Mouse (Mus musculus) hindbrain, embryonic 12.5 days (tissue): ENCODE data around the gene Cadm1. TPM values are rescaled to one million over a fixed set of nuclear protein-coding genes. Genes with fewer than 3 reads are reported as not detected.

ENCODE experiments used
- ATAC-seq: fragments of 200-750 bp; cut with Nextera tagmentation; 2 replicates; pipeline ENCODE4 v1.8.0; 2017; ENCODE audit warnings: moderate TSS enrichment; ENCODE audit not compliant: low FRiP score
- H3K27ac ChIP-seq: fragments of 300-500 bp; sonication (generic); 2 replicates; pipeline ENCODE4 v1.5.1; 2016; ENCODE audit warnings: mild to moderate bottlenecking
- H3K27me3 ChIP-seq: fragments of 300-500 bp; sonication (generic); 2 replicates; pipeline ENCODE4 v1.6.1; 2016; ENCODE audit warnings: mild to moderate bottlenecking
- H3K36me3 ChIP-seq: fragments of 300-500 bp; sonication (generic); 2 replicates; pipeline ENCODE4 v1.6.1; 2016; ENCODE audit warnings: mild to moderate bottlenecking
- H3K4me1 ChIP-seq: fragments of 300-500 bp; sonication (generic); 2 replicates; pipeline ENCODE4 v1.6.1; 2016
- H3K4me2 ChIP-seq: fragments of 300-500 bp; sonication (generic); replicated peaks from 2 replicates; pipeline ENCODE4 v1.6.1; 2016; ENCODE audit warnings: mild to moderate bottlenecking
- H3K4me3 ChIP-seq: fragments of 300-500 bp; sonication (generic); 2 replicates; pipeline ENCODE4 v1.5.1; 2016; ENCODE audit warnings: mild to moderate bottlenecking
- H3K9ac ChIP-seq: fragments of 300-500 bp; sonication (generic); 2 replicates; pipeline ENCODE4 v1.6.1; 2016; ENCODE audit warnings: mild to moderate bottlenecking, moderate library complexity
- H3K9me3 ChIP-seq: fragments of 300-500 bp; sonication (generic); replicated peaks from 2 replicates; pipeline ENCODE4 v1.6.1; 2016; ENCODE audit warnings: mild to moderate bottlenecking
- WGBS: fragments of 180-500 bp; shearing (Covaris S2); methylation state at CpG from one replicate; pipeline ENCODE4 v1.1.7; 2016; 5-methylcytosine and 5-hydroxymethylcytosine counted together
- polyA plus RNA-seq: library from polyadenylated mRNA; unstranded; fragments of >200 nt; fragmentation: Nextera tagmentation; extraction: Ambion mirVana; gene quantifications from 2 replicates; pipeline ENCODE4 v1.2.1, GENCODE M21; 2016

Cadm1 gene
- polyA plus RNA-seq, 1 experiment from 2014 or later: 120 TPM

DNA sequence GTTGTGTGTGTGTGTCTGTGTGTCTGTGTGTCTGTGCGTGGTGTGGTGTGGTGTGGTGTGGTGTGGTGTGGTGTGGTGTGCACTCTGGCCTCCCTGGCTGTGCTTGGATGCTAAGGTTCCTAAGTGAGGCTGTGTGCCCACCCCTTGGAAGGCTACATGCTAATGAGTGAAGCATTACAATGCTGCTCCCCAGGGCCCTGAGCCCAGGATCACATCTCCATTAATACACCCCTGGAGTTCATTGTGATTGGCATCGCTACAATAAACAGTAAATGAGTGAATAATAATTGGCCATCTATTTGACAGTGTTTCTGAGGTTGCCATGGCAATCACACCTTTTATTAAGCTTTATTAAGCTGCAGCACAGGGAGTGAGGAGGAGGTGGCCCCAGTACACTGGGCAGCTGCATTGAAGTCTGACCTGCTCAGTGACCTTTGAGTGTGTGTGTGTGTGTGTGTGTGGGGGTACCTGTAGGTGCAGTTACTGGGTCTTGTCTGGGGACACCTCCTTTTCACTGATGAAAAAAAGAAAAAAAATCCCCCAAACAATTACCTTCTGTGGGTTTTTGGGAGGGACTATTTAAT, 374.5 kb downstream of the Cadm1 start:
- no peak overlapping the region for H3K4me2 ChIP-seq
- WGBS: 34% methylated on average over 2 of the region's 2 CpGs
- H3K36me3 ChIP-seq: no peaks in the 10 kb centered on the region
- peak; percentile 71 for ATAC-seq
- H3K4me1 ChIP-seq: peaks cover 35% of the 10 kb centered on the region
- H3K27me3 ChIP-seq: peaks cover 70% of the 10 kb centered on the region
- no peak overlapping the region for H3K9ac ChIP-seq
- H3K4me3 ChIP-seq: no peak overlapping the region
- no peaks in the 10 kb centered on the region for H3K9me3 ChIP-seq
- no peak overlapping the region for H3K27ac ChIP-seq

GRCm38 (mm10) chr9:47906521-47906920, 376.5 kb downstream of the Cadm1 start:
- H3K36me3 ChIP-seq: no peaks in the 10 kb centered on the region
- peaks cover 63% of the 10 kb centered on the region for H3K27me3 ChIP-seq
- no peak overlapping the region for H3K9ac ChIP-seq
- H3K4me2 ChIP-seq: no peak overlapping the region
- H3K9me3 ChIP-seq: no peaks in the 10 kb centered on the region
- no peak overlapping the region for H3K4me3 ChIP-seq
- ATAC-seq: no peak
- no peak overlapping the region for H3K27ac ChIP-seq
- 70% methylated on average over 6 of the region's 6 CpGs for WGBS
- H3K4me1 ChIP-seq: peaks cover 36% of the 10 kb centered on the region
